Mouse (Mus musculus) adrenal gland (tissue): ENCODE measurements at regions not wholly inside any gene's neighbourhood (a gene's known extent, or its start where the extent isn't known, plus 50 kb on each side); places are given as distances from the start of the nearest gene placed in this dataset.

Experiments used
- intact Hi-C: fragments of 180-260 bp; cut with DNase I; formaldehyde crosslinking; loops from one replicate; pipeline ENCODE4 v1.15.1; 2025

DNA sequence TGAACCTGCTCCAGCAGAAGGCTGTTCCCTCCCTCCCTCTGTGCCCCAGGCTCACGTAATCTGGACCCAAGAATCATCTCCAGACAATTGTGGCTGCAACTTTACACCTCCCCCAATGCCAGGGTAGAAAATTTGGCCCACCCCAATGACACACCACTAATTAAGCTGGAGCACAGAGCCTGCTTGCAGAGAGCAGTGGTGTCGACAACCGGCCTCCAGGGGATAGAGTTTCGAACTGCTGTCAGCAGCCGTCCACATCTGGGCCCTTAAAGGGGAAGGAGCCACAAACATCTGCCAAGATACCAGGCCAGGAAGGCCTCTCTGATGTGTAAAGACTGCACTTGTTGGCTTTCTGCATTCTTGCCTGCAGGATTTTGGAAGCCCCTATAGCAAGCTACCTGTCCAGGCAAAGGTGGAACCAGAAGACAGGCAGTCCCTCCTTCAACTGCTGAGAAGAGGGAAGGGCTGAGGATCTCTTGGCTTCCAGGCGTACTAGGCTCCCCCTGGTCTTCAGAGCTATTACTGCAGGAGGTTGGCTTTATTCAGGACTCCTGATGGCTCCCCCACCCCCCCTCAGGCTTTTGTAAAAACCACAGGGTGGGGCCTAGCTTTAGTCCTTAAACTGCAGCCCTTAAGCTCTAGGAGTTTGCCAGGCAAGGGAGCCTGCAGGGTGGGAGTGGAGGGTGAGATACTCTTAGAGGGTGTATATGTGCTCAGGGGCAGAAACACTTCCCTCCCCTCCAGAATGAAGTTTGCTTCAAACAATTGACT lies 160.5 kb upstream of the Sox11 start:
- intact Hi-C loops: no loop called here

DNA sequence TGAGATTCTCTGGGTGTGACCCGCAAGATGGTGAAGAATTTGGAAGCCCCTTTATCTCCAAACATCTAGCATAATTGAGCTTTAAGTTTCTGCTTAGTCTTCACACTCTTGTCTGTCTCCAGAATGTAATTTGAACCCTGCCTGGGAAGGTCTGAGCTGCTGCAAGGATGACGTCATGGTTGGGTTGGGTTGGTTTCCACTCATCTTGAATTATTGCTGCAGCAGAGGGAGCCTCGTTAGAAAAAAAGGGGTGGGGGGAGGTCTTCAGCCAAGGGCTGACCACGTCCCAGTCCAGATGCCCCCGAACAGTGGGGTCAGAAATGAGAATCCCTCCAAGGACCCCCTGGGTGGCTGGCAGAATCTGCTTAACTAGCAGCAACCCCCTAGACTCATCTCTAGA lies 158.1 kb upstream of the Sox11 start:
- intact Hi-C loops: no loop called here

DNA sequence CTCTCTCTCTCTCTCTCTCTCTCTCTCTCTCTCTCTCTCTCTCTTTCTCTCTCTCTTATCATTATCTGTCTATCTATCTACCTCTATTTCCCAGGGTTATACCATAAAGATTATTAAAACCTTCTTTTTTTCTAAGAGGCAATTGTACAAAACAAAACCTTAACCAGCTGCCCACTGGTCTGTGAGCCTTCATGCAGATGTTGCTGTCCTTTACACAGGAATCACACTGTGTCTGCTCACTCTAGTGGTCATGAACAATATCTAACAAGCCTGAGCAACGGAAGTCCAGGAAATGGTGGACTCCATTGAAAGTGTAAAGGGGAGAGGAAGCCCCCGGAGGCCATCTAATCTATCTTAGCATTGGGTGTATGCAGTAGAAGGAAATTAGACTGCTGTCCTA lies 156.9 kb upstream of the Sox11 start:
- intact Hi-C loops: no loop called here

DNA sequence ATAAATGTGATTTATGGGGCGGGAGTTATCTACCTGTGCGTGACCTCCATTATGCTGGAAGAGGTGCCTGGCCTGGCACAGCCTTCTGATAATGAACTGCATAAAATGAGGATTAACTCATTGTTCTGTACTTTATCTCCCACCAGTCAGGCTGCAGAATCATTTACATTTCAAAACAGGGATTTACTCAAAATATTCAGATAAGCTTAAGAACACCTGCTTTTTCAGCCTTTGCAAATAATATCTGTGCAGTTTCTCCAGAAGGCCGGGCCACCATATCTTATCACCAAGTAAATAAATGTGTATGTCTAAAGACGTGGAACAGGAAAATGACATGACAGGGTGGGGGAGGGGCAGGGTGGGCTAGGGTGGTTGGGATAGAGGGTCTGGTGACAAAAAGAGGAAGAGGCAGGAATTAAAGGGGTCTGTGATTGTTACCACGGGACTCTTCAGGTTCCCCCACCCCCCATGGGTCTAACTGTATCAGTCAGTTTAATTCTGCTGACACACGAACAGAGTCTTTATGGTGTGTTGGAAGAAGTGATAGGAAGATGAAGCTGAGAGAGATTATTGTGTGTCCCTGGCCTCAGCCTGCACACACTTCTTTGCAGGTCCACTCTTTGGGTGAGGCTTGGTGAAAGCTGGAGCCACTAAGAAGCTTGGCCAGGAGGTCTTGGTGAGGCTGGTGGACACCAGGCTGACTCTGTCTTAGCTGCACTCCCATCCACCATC lies 154.6 kb upstream of the Sox11 start:
- intact Hi-C loops: no loop called here

GRCm38 (mm10) chr12:27492270-27492669 lies 149.9 kb upstream of the Sox11 start:
- intact Hi-C loops: no loop called here

GRCm38 (mm10) chr12:27481230-27481629 lies 138.9 kb upstream of the Sox11 start:
- intact Hi-C loops: no loop called here

DNA sequence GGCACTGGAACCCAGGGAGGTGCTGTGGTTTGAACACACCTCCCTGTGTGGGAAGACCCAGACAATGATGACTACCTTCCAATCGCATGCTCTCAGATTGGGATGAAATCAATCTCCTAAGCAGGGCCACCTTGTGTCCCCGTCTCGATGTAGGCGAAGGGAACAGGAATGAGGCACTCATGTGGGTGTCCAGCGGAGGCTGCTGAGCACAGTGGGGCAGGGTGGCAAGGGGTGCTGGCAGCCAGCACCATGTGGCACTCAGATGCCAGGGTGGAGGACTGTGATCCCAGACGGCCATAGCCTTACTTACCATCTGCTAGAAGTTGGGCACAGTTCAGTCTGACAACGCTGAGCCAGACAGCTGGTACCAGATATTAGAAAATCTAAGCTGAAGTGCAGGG lies 137.2 kb upstream of the Sox11 start:
- intact Hi-C loops: no loop called here

DNA sequence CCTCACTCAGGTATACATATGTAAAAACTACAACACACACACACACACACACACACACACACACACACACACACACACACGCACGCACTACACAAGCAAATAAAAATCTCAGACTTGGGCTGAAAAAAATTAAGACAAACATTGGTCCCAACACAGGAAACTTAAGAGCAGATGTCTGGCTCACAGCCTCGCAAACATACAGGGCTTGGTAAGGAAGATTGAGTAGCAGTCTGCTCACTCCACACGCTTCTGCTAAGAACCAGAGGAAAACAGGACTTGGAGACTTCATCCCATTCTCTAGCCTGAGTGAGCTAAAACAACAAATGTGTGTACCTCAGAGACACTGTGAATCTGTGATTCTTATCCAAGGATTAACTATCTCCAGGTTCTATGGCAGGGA lies 132.3 kb upstream of the Sox11 start:
- intact Hi-C loops: no loop called here

- intact Hi-C loops: no loop called here
Observed at GRCm38 (mm10) chr12:27471557-27471956, 129.2 kb upstream of the Sox11 start.

DNA sequence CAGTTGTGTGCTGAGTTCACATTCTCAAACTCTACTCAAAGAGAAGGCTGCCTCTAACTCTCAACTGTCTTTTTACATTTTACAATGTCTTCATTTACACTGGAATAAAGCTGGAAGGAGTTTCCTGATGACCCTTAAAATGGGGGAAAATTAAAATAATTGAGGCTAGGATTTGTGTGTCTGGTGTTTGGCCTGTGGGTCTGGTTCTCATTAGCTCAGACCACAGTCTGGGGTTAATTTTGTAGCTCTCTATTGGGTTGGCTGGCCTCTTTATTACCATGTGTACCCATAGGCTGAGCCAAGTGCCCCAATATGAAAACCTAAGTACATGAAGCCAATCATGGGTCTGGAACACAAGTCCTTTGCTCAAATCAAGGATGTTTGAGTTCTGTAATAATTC lies 128.0 kb upstream of the Sox11 start:
- intact Hi-C loops: no loop called here

- intact Hi-C loops: no loop called here
Observed at GRCm38 (mm10) chr12:27468782-27469181, 126.4 kb upstream of the Sox11 start.

- intact Hi-C loops: no loop called here
Observed at GRCm38 (mm10) chr12:27468141-27468540, 125.8 kb upstream of the Sox11 start.

DNA sequence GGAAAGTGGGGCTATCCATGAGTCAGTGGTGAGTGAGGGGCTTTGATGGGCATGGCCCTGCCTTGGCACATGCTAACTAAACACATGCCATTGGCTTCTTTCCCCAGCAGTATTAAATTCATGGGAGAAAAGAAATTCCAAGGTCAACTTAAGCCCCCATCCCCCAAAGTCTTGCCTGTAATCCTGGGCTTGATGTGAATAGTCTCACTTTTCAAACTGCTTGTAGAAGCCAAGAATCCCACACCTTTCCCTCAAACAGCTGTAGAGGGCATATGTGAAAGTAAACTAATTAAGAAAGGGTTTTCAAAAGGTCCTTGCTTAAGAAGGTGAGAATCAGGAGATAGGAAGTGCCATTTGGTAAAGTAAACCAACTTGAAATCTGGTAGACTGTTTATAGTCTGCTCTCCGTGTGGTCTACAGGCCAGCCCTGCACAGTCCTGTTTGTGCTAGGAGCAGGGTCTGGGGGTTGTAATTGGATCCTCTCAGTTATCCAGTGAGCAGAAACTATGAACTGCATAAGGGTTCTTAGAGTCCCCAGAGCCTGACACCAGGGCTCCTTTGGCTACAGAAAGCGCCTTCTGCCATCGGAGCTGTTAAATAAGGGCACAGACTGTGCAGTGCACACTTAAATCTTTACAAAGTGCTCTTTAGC lies 123.3 kb upstream of the Sox11 start:
- intact Hi-C loops: no loop called here

DNA sequence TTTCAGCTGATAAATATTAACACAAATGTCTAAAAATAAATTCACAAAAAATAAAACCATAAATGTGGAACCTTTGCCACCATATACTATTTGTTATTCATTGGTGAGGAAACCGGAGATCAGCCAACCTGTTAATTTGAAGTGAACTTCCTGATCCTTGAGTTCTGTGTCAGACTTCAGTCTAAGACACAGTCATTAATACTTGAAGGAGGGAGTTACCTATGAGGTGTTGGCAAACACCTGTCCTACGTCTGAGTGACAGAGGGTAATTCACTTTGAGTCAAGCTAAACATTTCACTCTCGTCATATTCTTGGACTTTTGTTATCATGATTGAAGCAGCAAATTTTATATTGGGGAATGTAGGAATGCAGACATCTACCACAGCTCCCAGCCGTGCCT lies 116.3 kb upstream of the Sox11 start:
- intact Hi-C loops: no loop called here

DNA sequence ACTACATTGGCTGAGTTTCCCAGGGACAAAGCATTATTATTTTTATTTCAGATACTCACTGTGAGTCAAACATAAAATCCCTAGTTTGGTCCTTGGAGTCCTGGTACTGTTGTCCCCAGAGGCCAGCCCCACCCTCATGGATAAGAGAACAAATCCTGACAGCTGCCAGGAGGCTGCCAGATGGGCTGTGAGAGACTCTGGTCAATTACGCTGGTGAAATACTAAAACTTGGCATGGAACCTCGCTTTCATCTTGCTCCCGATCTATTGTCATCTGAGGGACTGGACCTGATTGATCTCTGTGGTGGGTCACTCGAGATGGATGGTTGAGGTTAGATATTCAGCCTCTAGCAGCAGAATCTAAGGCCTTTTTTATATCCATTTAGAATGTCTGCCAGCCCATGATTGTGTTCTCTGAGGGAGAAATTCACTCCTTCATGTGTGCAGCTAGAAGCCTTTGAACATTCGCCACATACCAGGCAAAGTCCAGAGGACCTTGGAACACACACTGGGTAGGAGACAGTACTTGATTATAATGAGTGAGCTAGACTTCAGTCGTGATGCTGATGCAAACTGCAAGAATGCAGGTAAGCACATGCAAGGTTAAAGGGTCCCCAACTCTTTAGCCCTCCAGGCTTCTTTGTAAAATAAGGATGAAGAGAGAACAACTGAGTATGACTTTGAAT lies 95.4 kb upstream of the Sox11 start:
- intact Hi-C loops: no loop called here

- intact Hi-C loops: no loop called here
Observed at GRCm38 (mm10) chr12:27431338-27431737, 89.0 kb upstream of the Sox11 start.

DNA sequence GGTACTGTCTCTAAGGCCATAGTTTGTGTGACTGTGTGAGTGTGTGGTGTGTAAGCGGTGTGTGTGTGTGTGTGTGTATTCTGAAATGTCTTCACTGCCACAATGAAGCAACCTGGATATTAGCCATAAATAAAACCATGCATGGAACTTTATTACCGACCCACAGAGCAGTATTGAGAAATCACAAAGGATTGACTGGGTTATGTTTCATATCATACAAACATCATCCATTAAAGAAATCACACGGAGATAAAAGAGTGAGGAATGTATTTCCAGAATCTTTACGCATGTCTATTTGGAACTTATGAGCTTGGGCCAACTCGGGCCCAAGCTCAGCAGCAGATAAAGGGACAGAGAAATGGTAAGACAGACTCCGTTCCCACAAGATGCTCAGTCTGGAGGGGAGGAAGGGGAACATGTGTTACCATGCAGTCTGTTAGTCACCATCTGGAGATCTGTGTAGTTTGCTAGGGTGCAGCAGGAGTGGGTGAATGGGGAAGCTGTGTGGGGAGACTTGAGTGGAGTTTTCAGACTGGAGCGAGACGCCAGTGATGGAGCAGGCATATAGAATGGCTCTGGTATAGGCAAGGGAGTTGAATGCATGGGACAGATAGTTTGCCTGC lies 75.1 kb upstream of the Sox11 start:
- intact Hi-C loops: no loop called here

GRCm38 (mm10) chr12:27410555-27410954 lies 68.2 kb upstream of the Sox11 start:
- intact Hi-C loops: no loop called here

GRCm38 (mm10) chr12:27408440-27408839 lies 66.1 kb upstream of the Sox11 start:
- intact Hi-C loops: no loop called here

DNA sequence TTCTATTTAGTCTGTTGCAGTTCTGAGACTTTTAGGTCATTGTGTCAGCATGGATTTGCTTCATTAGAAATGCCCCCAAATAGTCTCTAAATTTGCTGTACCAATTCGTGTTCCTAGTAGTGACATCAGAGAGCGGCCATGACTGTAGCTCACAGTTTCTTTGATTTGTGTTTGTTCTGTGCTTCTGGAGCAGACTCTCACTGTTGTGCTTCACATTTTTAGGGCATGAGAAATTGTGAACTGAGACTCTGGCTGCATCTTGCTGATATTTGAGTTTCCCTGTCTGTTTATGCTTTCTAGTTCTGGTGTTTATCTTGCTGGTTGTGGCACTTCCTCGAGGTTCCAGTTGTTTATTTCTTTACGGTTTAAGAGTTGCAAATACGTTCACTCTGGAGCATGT lies 57.0 kb upstream of the Sox11 start:
- intact Hi-C loops: no loop called here
